Mouse (Mus musculus) lung, adult 18-20 months (tissue): ENCODE results near the gene Pomc.
"Not testable (repeated sequence)": the region's sequence is repeated elsewhere in the genome, so short reads cannot be mapped to it uniquely, and the experiment has no call there.

Experiments used
- DNase-seq, 2 experiments: peaks; one replicate each; pipeline ENCODE4 v3.0.0; 2022; ENCODE audit warnings: mixed read lengths in 2 of 2

The Pomc gene

GRCm38 (mm10) chr12:3954651-3955050, at the start of gene Pomc:
Gene Pomc (plus strand): TSS chr12:3954951.
- DNase-seq = no peak

GRCm38 (mm10) chr12:3905436-3905835, 49.3 kb upstream of the Pomc start:
- DNase-seq = no peak

- no peak for DNase-seq
Observed at GRCm38 (mm10) chr12:3906308-3906707, 48.4 kb upstream of the Pomc start.

GRCm38 (mm10) chr12:3907008-3907407, 47.7 kb upstream of the Pomc start:
- DNase-seq = no peak

GRCm38 (mm10) chr12:3907418-3907817, 47.3 kb upstream of the Pomc start:
- no peak for DNase-seq

GRCm38 (mm10) chr12:3910466-3911093, 44.2 kb upstream of the Pomc start:
- DNase-seq = no peak

GRCm38 (mm10) chr12:3911831-3912348, 42.9 kb upstream of the Pomc start:
- no peak for DNase-seq

- no peak for DNase-seq
Observed at GRCm38 (mm10) chr12:3915852-3916251, 38.9 kb upstream of the Pomc start.

- no peak for DNase-seq
Observed at GRCm38 (mm10) chr12:3917668-3918341, 36.9 kb upstream of the Pomc start.

- DNase-seq = no peak
Observed at GRCm38 (mm10) chr12:3918577-3918976, 36.2 kb upstream of the Pomc start.

GRCm38 (mm10) chr12:3919423-3919822, 35.3 kb upstream of the Pomc start:
- DNase-seq = no peak

GRCm38 (mm10) chr12:3926127-3926526, 28.6 kb upstream of the Pomc start:
- DNase-seq = peak; percentile 53 to 54

GRCm38 (mm10) chr12:3928841-3929240, 25.9 kb upstream of the Pomc start:
- no peak for DNase-seq

GRCm38 (mm10) chr12:3930090-3930865, 24.5 kb upstream of the Pomc start:
- DNase-seq = not testable (repeated sequence)

GRCm38 (mm10) chr12:3942026-3942425, 12.7 kb upstream of the Pomc start:
- DNase-seq = no peak

- DNase-seq = no peak
Observed at GRCm38 (mm10) chr12:3944454-3945073, 10.2 kb upstream of the Pomc start.

- DNase-seq = no peak
Observed at GRCm38 (mm10) chr12:3947503-3947902, 7.2 kb upstream of the Pomc start.

GRCm38 (mm10) chr12:3955371-3955770, 620 bp downstream of the Pomc start:
- DNase-seq = no peak

- DNase-seq = no peak
Observed at GRCm38 (mm10) chr12:3956351-3956750, 1.6 kb downstream of the Pomc start.

GRCm38 (mm10) chr12:3959791-3960543, 5.2 kb downstream of the Pomc start:
- peak; percentile 88 to 92 for DNase-seq

- DNase-seq = no peak
Observed at GRCm38 (mm10) chr12:3960553-3960952, 5.8 kb downstream of the Pomc start.

- no peak for DNase-seq
Observed at GRCm38 (mm10) chr12:3967196-3967595, 12.4 kb downstream of the Pomc start.
